ENCODE assay signal across 10 mouse cellular contexts in the genomic region with DNA sequence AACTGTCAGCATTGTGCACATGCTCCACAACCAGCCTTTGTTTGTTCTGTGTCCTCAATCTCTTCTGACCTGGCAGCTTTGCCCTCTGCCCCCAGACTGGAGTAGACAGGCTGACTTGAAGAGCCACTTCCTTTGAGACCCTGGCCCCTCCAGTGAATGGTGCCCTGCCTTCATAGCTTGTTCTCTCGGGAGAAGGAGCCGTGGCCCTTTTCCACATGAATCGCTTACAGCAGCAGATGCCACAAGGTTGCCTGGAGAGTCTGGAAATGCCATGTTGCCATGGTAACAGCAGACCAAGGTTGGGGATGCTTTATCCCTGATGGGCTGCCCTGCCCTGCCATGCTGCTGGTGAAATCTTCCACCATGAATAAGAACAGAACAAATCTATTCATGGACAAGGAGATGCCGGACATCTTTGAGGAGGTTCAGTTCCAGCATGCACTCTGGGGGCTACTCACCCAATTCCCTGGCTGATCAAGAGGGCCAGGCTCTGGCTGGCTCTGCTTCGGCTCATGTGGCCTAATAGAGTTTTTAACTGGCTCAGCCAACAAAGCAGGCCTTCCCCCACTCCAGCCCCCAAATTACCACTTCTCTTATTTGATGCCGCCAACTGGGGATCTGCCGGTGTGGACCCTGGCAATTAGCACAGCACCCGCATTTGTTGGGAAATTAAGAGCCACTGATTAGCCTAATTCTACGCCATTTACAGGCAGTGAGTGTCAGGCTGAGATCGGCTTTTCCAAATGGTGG. TPM values are rescaled to one million over a fixed set of nuclear protein-coding genes. Genes with fewer than 3 reads are reported as not detected.
A peak's percentile ranks its signal among the peaks of the same experiment; 100 is the strongest.
DNase-seq lines count a peak whose midpoint lies in the region; ATAC-seq and TF ChIP-seq lines count a peak whose summit lies in the region.
"Had no signal": no experiment of that assay in that cellular context is flagged by ENCODE, and none has a peak within 500 bp of the region (broad histone marks: within the 10 kb centered on the region; RNA-seq: fewer than 3 reads in every experiment).

No protein-coding gene starts in this region.

- no peaks in the 10 kb centered on the region for H3K9me3 ChIP-seq in hindbrain, embryonic 15.5 days
- H3K9me3 ChIP-seq in neural tube, embryonic 13.5 days = 0 out of 2 replicates have a peak, but pooled peaks cover 3% of the 10 kb centered on the region
- H3K9me3 ChIP-seq: liver, embryonic 15.5 days had no signal

- H3K36me3 ChIP-seq in hindbrain, embryonic 15.5 days = no peaks in the 10 kb centered on the region
- no peaks in the 10 kb centered on the region for H3K36me3 ChIP-seq in neural tube, embryonic 13.5 days
- H3K36me3 ChIP-seq: liver, embryonic 15.5 days had no signal

- H3K27ac ChIP-seq in hindbrain, embryonic 15.5 days (replicated peaks) = peak overlapping the region; percentile 80
- H3K27ac ChIP-seq in neural tube, embryonic 13.5 days (replicated peaks) = peak overlapping the region; percentile 85
- no peak overlapping the region for H3K27ac ChIP-seq in gastrocnemius, adult 2 months
- H3K27ac ChIP-seq: liver, embryonic 15.5 days had no signal

- DNase-seq in cerebellum, adult 18-20 months = peak; percentile 76 to 85
- DNase-seq in embryo, embryonic 11.5 days (ENCODE audit: low read depth, low spot score) = peak; percentile 14
- no peak for DNase-seq in c-Kit-positive CD71-positive TER-119-positive erythroid progenitor cells, embryonic 14.5 days (ENCODE audit: low spot score)
- DNase-seq in gastrocnemius, adult 2 months = no peak
- DNase-seq: kidney, postnatal 36 days had no signal

- H3K4me2 ChIP-seq in hindbrain, embryonic 15.5 days = no peak overlapping the region
- H3K4me2 ChIP-seq in neural tube, embryonic 13.5 days = no peak overlapping the region
- H3K4me2 ChIP-seq: liver, embryonic 15.5 days had no signal

- H3K9ac ChIP-seq in hindbrain, embryonic 15.5 days = no peak overlapping the region
- no peak overlapping the region for H3K9ac ChIP-seq in neural tube, embryonic 13.5 days
- H3K9ac ChIP-seq: liver, embryonic 15.5 days had no signal

- H3K27me3 ChIP-seq in hindbrain, embryonic 15.5 days = no peaks in the 10 kb centered on the region
- H3K27me3 ChIP-seq in neural tube, embryonic 13.5 days = no peaks in the 10 kb centered on the region
- H3K27me3 ChIP-seq: liver, embryonic 15.5 days; Patski had no signal

- intact Hi-C loops in gastrocnemius, adult 2 months (cut with DNase I) = no loop called here

- H3K4me1 ChIP-seq in hindbrain, embryonic 15.5 days (replicated peaks) = peaks cover 32% of the 10 kb centered on the region
- H3K4me1 ChIP-seq in neural tube, embryonic 13.5 days (replicated peaks) = peaks cover 26% of the 10 kb centered on the region
- H3K4me1 ChIP-seq: liver, embryonic 15.5 days had no signal

- WGBS in hindbrain, embryonic 15.5 days = 16% methylated on average over 10 of the region's 10 CpGs
- WGBS in neural tube, embryonic 13.5 days = 7% methylated on average over 10 of the region's 10 CpGs

- H3K4me3 ChIP-seq in hindbrain, embryonic 15.5 days = no peak overlapping the region
- no peak overlapping the region for H3K4me3 ChIP-seq in neural tube, embryonic 13.5 days
- H3K4me3 ChIP-seq in gastrocnemius, adult 2 months = no peak overlapping the region
- H3K4me3 ChIP-seq: liver, embryonic 15.5 days had no signal

- peak; percentile 86 for ATAC-seq in hindbrain, embryonic 15.5 days (ENCODE audit: low FRiP score, low read depth)
- ATAC-seq in neural tube, embryonic 13.5 days (ENCODE audit: low read depth) = peak; percentile 82
- ATAC-seq in CD4-positive, CD25-positive, alpha-beta regulatory T cell, adult 4 months = no peak
- ATAC-seq: Patski had no signal

- no peak for TF ChIP-seq CTCF in gastrocnemius, adult 2 months (IDR thresholded peaks at IDR 0.05)

RNA-seq across cellular contexts. Expression of a gene that starts 57.8 kb away (rescaled TPM):
- 19.2 and 23.9 TPM in 2 replicates for polyA plus RNA-seq in hindbrain, embryonic 15.5 days (2015; fragmentation: Nextera tagmentation; extraction: Ambion mirVana)
- 8.5 and 12.2 TPM in 2 replicates for polyA plus RNA-seq in neural tube, embryonic 13.5 days (2015; fragmentation: Nextera tagmentation; extraction: Ambion mirVana)
- total RNA-seq in gastrocnemius, adult 2 months (2021) = 10 to 100 TPM; 38.9 to 66.6 TPM
- polyA plus RNA-seq in CD4-positive, CD25-positive, alpha-beta regulatory T cell, adult 4 months (2017; shearing (Covaris generic)) = under 1 TPM in 1 of 2 experiments, not detected in 1; 0.05 TPM
- polyA plus RNA-seq: liver, embryonic 15.5 days had no signal

Comparison
In these comparisons a context has a peak if more than half of its experiments do, and no peak if none do; other contexts are left out.
1. DNase-seq: peak in cerebellum, adult 18-20 months (2 of 2) and embryo, embryonic 11.5 days (single experiment); none in c-Kit-positive CD71-positive TER-119-positive erythroid progenitor cells, embryonic 14.5 days (single experiment) and gastrocnemius, adult 2 months (single experiment).